Mouse (Mus musculus): ENCODE results near the gene Tldc2. TPM values are rescaled to one million over a fixed set of nuclear protein-coding genes. Genes with fewer than 3 reads are reported as not detected.

The Tldc2 gene
- polyA plus RNA-seq, 1 experiment from 2014 or later: not detected

DNA sequence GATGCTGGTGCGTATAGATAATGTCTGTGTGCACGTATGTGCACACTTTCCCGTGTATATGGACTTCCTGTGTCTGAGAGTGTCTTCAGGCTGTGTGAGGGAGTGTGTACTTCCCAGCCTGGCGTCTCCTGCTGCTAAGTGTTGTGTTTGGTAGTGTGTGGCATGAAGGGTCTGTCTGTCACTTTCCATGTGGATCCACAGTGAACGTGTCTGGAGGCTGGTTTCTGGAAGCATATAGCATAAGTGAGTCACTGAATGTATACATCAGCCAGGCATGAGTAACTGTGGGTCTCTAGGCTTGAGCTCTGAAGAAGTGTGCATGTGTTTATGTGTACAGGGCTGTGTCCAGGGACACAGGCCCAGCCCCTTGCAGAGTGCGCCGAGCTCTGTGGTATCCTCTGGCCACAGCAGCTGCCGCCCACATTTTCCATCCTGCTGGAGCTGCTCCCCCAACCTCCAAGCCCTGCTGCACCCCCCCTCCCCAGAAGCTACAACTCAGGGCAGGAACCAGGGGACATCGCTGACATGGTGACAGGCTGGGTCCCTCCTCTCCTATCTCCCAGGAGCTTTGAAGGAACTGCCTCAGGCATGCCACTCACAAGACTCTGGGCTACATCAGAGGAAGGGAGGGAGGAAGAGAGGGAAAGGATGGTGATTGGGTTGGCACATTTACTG, 13.3 kb upstream of the Tldc2 start:
- H3K9ac ChIP-seq (replicated peaks; ENCODE audit: low read depth, low read length): no peak overlapping the region
- ATAC-seq (ENCODE audit: low read depth): no peak
- no peaks in the 10 kb centered on the region for H3K9me3 ChIP-seq (ENCODE audit: control insufficient read depth, low read length)
- H3K4me1 ChIP-seq (ENCODE audit: control insufficient read depth, insufficient read depth, low read length): peaks cover 88% of the 10 kb centered on the region
- H3K27me3 ChIP-seq (ENCODE audit: control insufficient read depth, insufficient read depth, low read length): no peaks in the 10 kb centered on the region
- no peak overlapping the region for H3K4me2 ChIP-seq (ENCODE audit: low read depth, low read length)
- 62% methylated on average over 9 of the region's 9 CpGs for WGBS
- H3K27ac ChIP-seq (ENCODE audit: low read depth, low read length): no peak overlapping the region
- H3K36me3 ChIP-seq (ENCODE audit: control insufficient read depth, insufficient read depth, low read length): no peaks in the 10 kb centered on the region
- H3K4me3 ChIP-seq (ENCODE audit: low read depth, low read length): no peak overlapping the region

GRCm38 (mm10) chr2:157074186-157074724, 12.6 kb upstream of the Tldc2 start:
- H3K27me3 ChIP-seq (ENCODE audit: control insufficient read depth, insufficient read depth, low read length): no peaks in the 10 kb centered on the region
- ATAC-seq (ENCODE audit: low read depth): no peak
- H3K4me2 ChIP-seq (ENCODE audit: low read depth, low read length): peak overlapping the region; percentile 100; the same call in 1 of the 2 replicates
- no peak overlapping the region for H3K27ac ChIP-seq (ENCODE audit: low read depth, low read length)
- H3K36me3 ChIP-seq (ENCODE audit: control insufficient read depth, insufficient read depth, low read length): no peaks in the 10 kb centered on the region
- 65% methylated on average over 9 of the region's 9 CpGs for WGBS
- no peak overlapping the region for H3K4me3 ChIP-seq (ENCODE audit: low read depth, low read length)
- H3K9me3 ChIP-seq (ENCODE audit: control insufficient read depth, low read length): no peaks in the 10 kb centered on the region
- peaks cover 81% of the 10 kb centered on the region for H3K4me1 ChIP-seq (ENCODE audit: control insufficient read depth, insufficient read depth, low read length)
- 0 out of 2 replicates have a peak overlapping the region, but pooled peaks have one; percentile 18 for H3K9ac ChIP-seq (replicated peaks; ENCODE audit: low read depth, low read length)

- peak overlapping the region; percentile 100 for H3K4me2 ChIP-seq (ENCODE audit: low read depth, low read length)
- H3K4me3 ChIP-seq (ENCODE audit: low read depth, low read length): no peak overlapping the region
- no peaks in the 10 kb centered on the region for H3K27me3 ChIP-seq (ENCODE audit: control insufficient read depth, insufficient read depth, low read length)
- H3K9me3 ChIP-seq (ENCODE audit: control insufficient read depth, low read length): no peaks in the 10 kb centered on the region
- 60% methylated on average over 5 of the region's 5 CpGs for WGBS
- H3K36me3 ChIP-seq (ENCODE audit: control insufficient read depth, insufficient read depth, low read length): no peaks in the 10 kb centered on the region
- no peak for ATAC-seq (ENCODE audit: low read depth)
- peaks cover 80% of the 10 kb centered on the region for H3K4me1 ChIP-seq (ENCODE audit: control insufficient read depth, insufficient read depth, low read length)
- 0 out of 2 replicates have a peak overlapping the region, but pooled peaks have one; percentile 18 for H3K9ac ChIP-seq (replicated peaks; ENCODE audit: low read depth, low read length)
- no peak overlapping the region for H3K27ac ChIP-seq (ENCODE audit: low read depth, low read length)
Observed at GRCm38 (mm10) chr2:157074772-157075171, 12.1 kb upstream of the Tldc2 start.

DNA sequence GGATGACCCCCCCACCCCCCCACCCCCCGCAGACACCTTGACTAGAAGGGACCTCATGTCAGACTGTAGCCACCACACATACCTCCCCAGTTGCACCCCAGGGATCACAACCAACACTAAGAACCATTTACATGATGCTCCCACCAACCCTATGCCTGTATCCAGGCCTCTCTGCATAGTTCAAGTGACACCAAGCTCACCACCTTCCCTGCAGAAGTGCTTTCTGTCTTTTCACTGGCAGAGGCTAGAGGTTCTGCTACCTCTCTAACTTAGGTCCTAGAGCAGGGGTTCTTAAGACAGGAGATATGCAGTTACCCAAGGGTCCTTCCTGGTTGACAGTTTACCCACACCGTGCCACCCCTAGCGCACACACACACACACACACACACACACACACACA, 11.6 kb upstream of the Tldc2 start:
- H3K27ac ChIP-seq (ENCODE audit: low read depth, low read length): no peak overlapping the region

GRCm38 (mm10) chr2:157075685-157076084, 11.2 kb upstream of the Tldc2 start:
- Histone ChIP-seq H3K27ac (ENCODE audit: low read depth, low read length) (no peak overlapping the region), H3K4me1 (ENCODE audit: control insufficient read depth, insufficient read depth, low read length) (peaks cover 72% of the 10 kb centered on the region), H3K9ac (replicated peaks; ENCODE audit: low read depth, low read length) (no peak overlapping the region), H3K4me3 (ENCODE audit: low read depth, low read length) (peak overlapping the region; percentile 8; the same call in 1 of the 2 replicates), H3K9me3 (ENCODE audit: control insufficient read depth, low read length) (no peaks in the 10 kb centered on the region), H3K36me3 (ENCODE audit: control insufficient read depth, insufficient read depth, low read length) (no peaks in the 10 kb centered on the region), H3K4me2 (ENCODE audit: low read depth, low read length) (peak overlapping the region; percentile 100), H3K27me3 (ENCODE audit: control insufficient read depth, insufficient read depth, low read length) (no peaks in the 10 kb centered on the region)
- WGBS: 51% methylated on average over 3 of the region's 3 CpGs
- ATAC-seq (ENCODE audit: low read depth): no peak

More for the DNA sequence above, 11.6 kb upstream of the Tldc2 start:
- ATAC-seq (ENCODE audit: low read depth): no peak
- no peaks in the 10 kb centered on the region for H3K27me3 ChIP-seq (ENCODE audit: control insufficient read depth, insufficient read depth, low read length)
- H3K4me2 ChIP-seq (ENCODE audit: low read depth, low read length): peak overlapping the region; percentile 100
- peaks cover 77% of the 10 kb centered on the region for H3K4me1 ChIP-seq (ENCODE audit: control insufficient read depth, insufficient read depth, low read length)
- H3K36me3 ChIP-seq (ENCODE audit: control insufficient read depth, insufficient read depth, low read length): no peaks in the 10 kb centered on the region
- no peak overlapping the region for H3K9ac ChIP-seq (replicated peaks; ENCODE audit: low read depth, low read length)
- WGBS: 88% methylated on average over 3 of the region's 3 CpGs
- peak overlapping the region; percentile 8; the same call in 1 of the 2 replicates for H3K4me3 ChIP-seq (ENCODE audit: low read depth, low read length)
- H3K9me3 ChIP-seq (ENCODE audit: control insufficient read depth, low read length): no peaks in the 10 kb centered on the region

DNA sequence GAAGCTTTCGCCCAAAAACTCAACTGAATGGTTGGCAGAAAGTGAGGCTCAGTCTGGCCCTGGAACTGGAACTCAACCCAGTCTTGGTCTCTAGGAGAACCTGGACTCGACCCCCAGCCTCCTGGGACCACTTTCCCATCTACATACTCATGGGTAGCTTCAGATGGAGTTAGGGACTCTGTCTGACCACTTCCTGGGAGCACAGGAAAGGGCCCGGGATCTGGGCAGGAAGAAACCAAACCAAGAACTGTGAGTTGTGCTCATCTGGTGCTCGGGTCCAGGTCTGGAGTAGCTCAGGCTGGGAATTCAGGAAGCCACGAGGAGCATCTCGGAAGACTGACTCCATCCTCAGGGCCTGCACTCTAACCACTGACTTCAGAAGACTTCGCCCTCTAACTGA, 10.3 kb upstream of the Tldc2 start:
- no peak for ATAC-seq (ENCODE audit: low read depth)
- H3K9ac ChIP-seq (replicated peaks; ENCODE audit: low read depth, low read length): peak overlapping the region; percentile 99; the same call in 1 of the 2 replicates
- H3K27me3 ChIP-seq (ENCODE audit: control insufficient read depth, insufficient read depth, low read length): no peaks in the 10 kb centered on the region
- H3K9me3 ChIP-seq (ENCODE audit: control insufficient read depth, low read length): no peaks in the 10 kb centered on the region
- 83% methylated on average over 7 of the region's 7 CpGs for WGBS
- no peak overlapping the region for H3K27ac ChIP-seq (ENCODE audit: low read depth, low read length)
- peak overlapping the region; percentile 100 for H3K4me2 ChIP-seq (ENCODE audit: low read depth, low read length)
- H3K4me3 ChIP-seq (ENCODE audit: low read depth, low read length): peak overlapping the region; percentile 96
- H3K36me3 ChIP-seq (ENCODE audit: control insufficient read depth, insufficient read depth, low read length): no peaks in the 10 kb centered on the region
- peaks cover 63% of the 10 kb centered on the region for H3K4me1 ChIP-seq (ENCODE audit: control insufficient read depth, insufficient read depth, low read length)

GRCm38 (mm10) chr2:157077160-157077559, 9.7 kb upstream of the Tldc2 start:
- no peak for ATAC-seq (ENCODE audit: low read depth)
- peaks cover 58% of the 10 kb centered on the region for H3K4me1 ChIP-seq (ENCODE audit: control insufficient read depth, insufficient read depth, low read length)
- peak overlapping the region; percentile 99 for H3K9ac ChIP-seq (replicated peaks; ENCODE audit: low read depth, low read length)
- peak overlapping the region; percentile 96 for H3K4me3 ChIP-seq (ENCODE audit: low read depth, low read length)
- no peaks in the 10 kb centered on the region for H3K36me3 ChIP-seq (ENCODE audit: control insufficient read depth, insufficient read depth, low read length)
- peak overlapping the region; percentile 100 for H3K4me2 ChIP-seq (ENCODE audit: low read depth, low read length)
- WGBS: 11% methylated on average over 5 of the region's 5 CpGs
- no peaks in the 10 kb centered on the region for H3K27me3 ChIP-seq (ENCODE audit: control insufficient read depth, insufficient read depth, low read length)
- no peaks in the 10 kb centered on the region for H3K9me3 ChIP-seq (ENCODE audit: control insufficient read depth, low read length)
- H3K27ac ChIP-seq (ENCODE audit: low read depth, low read length): peak overlapping the region; percentile 35; the same call in 1 of the 2 replicates

- Histone ChIP-seq H3K27me3 (ENCODE audit: control insufficient read depth, insufficient read depth, low read length) (no peaks in the 10 kb centered on the region), H3K36me3 (ENCODE audit: control insufficient read depth, insufficient read depth, low read length) (no peaks in the 10 kb centered on the region), H3K9me3 (ENCODE audit: control insufficient read depth, low read length) (no peaks in the 10 kb centered on the region), H3K27ac (ENCODE audit: low read depth, low read length) (peak overlapping the region; percentile 98; the same call in 1 of the 2 replicates), H3K4me3 (ENCODE audit: low read depth, low read length) (peak overlapping the region; percentile 96), H3K4me2 (ENCODE audit: low read depth, low read length) (peak overlapping the region; percentile 100), H3K9ac (replicated peaks; ENCODE audit: low read depth, low read length) (peak overlapping the region; percentile 99), H3K4me1 (ENCODE audit: control insufficient read depth, insufficient read depth, low read length) (peaks cover 54% of the 10 kb centered on the region)
- no peak for ATAC-seq (ENCODE audit: low read depth)
- WGBS: 0% methylated on average over 15 of the region's 15 CpGs
Observed at GRCm38 (mm10) chr2:157077641-157078058, 9.2 kb upstream of the Tldc2 start.

All from neural tube, embryonic 14.5 days (tissue).